Mouse (Mus musculus) heart, embryonic 11.5 days (tissue): ENCODE data around the gene Fam83g. TPM values are rescaled to one million over a fixed set of nuclear protein-coding genes. Genes with fewer than 3 reads are reported as not detected.

Experiments
- ATAC-seq: fragments of 200-750 bp; cut with Nextera tagmentation; replicated peaks from 2 replicates; pipeline ENCODE4 v1.8.0; 2017; ENCODE audit warnings: moderate library complexity; ENCODE audit not compliant: insufficient number of reproducible peaks, low FRiP score, low TSS enrichment
- H3K27ac ChIP-seq: fragments of 300-500 bp; sonication (generic); 2 replicates; pipeline ENCODE4 v1.5.1; 2014; ENCODE audit warnings: mild to moderate bottlenecking, low read depth, low read length
- H3K27me3 ChIP-seq: fragments of 300-500 bp; sonication (generic); 2 replicates; pipeline ENCODE4 v1.6.1; 2014; ENCODE audit warnings: mild to moderate bottlenecking, low read length, mixed read lengths; ENCODE audit not compliant: control insufficient read depth, insufficient read depth
- H3K36me3 ChIP-seq: fragments of 300-500 bp; sonication (generic); 2 replicates; pipeline ENCODE4 v1.6.1; 2014; ENCODE audit warnings: mild to moderate bottlenecking, low read length, moderate library complexity, mixed read lengths; ENCODE audit not compliant: control insufficient read depth, insufficient read depth
- H3K4me1 ChIP-seq: fragments of 300-500 bp; sonication (generic); 2 replicates; pipeline ENCODE4 v1.6.1; 2014; ENCODE audit warnings: low read length; ENCODE audit not compliant: control insufficient read depth, insufficient read depth
- H3K4me2 ChIP-seq: fragments of 300-500 bp; sonication (generic); 2 replicates; pipeline ENCODE4 v1.6.1; 2014; ENCODE audit warnings: mild to moderate bottlenecking, moderate library complexity
- H3K4me3 ChIP-seq: fragments of 300-500 bp; sonication (generic); 2 replicates; pipeline ENCODE4 v1.5.1; 2014; ENCODE audit warnings: low read depth, low read length
- H3K9ac ChIP-seq: fragments of 300-500 bp; sonication (generic); 2 replicates; pipeline ENCODE4 v1.6.1; 2014; ENCODE audit warnings: mild to moderate bottlenecking, low read depth, low read length, moderate library complexity
- H3K9me3 ChIP-seq: fragments of 300-500 bp; sonication (generic); replicated peaks from 2 replicates; pipeline ENCODE4 v1.6.1; 2016; ENCODE audit warnings: low read length; ENCODE audit not compliant: control insufficient read depth
- WGBS: fragments of 180-500 bp; shearing (Covaris S2); extraction: QIAGEN DNeasy Blood & Tissue Kit; methylation state at CpG from one replicate; pipeline ENCODE4 v1.1.7; 2014; ENCODE audit not compliant: insufficient replicate concordance; 5-methylcytosine and 5-hydroxymethylcytosine counted together
- polyA plus RNA-seq: library from polyadenylated mRNA; unstranded; fragments of >200 nt; fragmentation: Nextera tagmentation; extraction: Ambion mirVana; gene quantifications from 2 replicates; pipeline ENCODE4 v1.2.1, GENCODE M21; 2014

Fam83g gene
- polyA plus RNA-seq, 1 experiment from 2014 or later, result 1.6 TPM

GRCm38 (mm10) chr11:61643184-61643961 is 40.5 kb upstream of the Fam83g start:
- no peak overlapping the region for H3K9ac ChIP-seq
- H3K4me1 ChIP-seq, result no peaks in the 10 kb centered on the region; the same call in 1 of the 2 replicates
- H3K27ac ChIP-seq, result no peak overlapping the region
- H3K36me3 ChIP-seq, result no peaks in the 10 kb centered on the region
- no peak for ATAC-seq
- H3K9me3 ChIP-seq, result no peaks in the 10 kb centered on the region
- WGBS, result 74% methylated on average over 5 of the region's 5 CpGs
- no peak overlapping the region for H3K4me3 ChIP-seq
- no peaks in the 10 kb centered on the region for H3K27me3 ChIP-seq
- no peak overlapping the region for H3K4me2 ChIP-seq

- H3K9ac ChIP-seq, result no peak overlapping the region
- no peak overlapping the region for H3K4me2 ChIP-seq
- H3K9me3 ChIP-seq, result no peaks in the 10 kb centered on the region
- H3K36me3 ChIP-seq, result no peaks in the 10 kb centered on the region
- no peak overlapping the region for H3K4me3 ChIP-seq
- 65% methylated on average over 11 of the region's 11 CpGs for WGBS
- H3K27ac ChIP-seq, result no peak overlapping the region
- ATAC-seq, result no peak
- H3K4me1 ChIP-seq, result no peaks in the 10 kb centered on the region; the same call in 1 of the 2 replicates
- no peaks in the 10 kb centered on the region for H3K27me3 ChIP-seq
Measured at GRCm38 (mm10) chr11:61644576-61645326, 39.1 kb upstream of the Fam83g start.

GRCm38 (mm10) chr11:61645357-61645857 is 38.5 kb upstream of the Fam83g start:
- H3K9me3 ChIP-seq, result no peaks in the 10 kb centered on the region
- no peak overlapping the region for H3K27ac ChIP-seq
- H3K27me3 ChIP-seq, result no peaks in the 10 kb centered on the region
- no peaks in the 10 kb centered on the region for H3K36me3 ChIP-seq
- 63% methylated on average over 5 of the region's 5 CpGs for WGBS
- H3K9ac ChIP-seq, result no peak overlapping the region
- H3K4me1 ChIP-seq, result no peaks in the 10 kb centered on the region; the same call in 1 of the 2 replicates
- H3K4me3 ChIP-seq, result no peak overlapping the region
- no peak for ATAC-seq
- no peak overlapping the region for H3K4me2 ChIP-seq

- no peak overlapping the region for H3K27ac ChIP-seq
- ATAC-seq, result no peak
- H3K27me3 ChIP-seq, result no peaks in the 10 kb centered on the region
- no peak overlapping the region for H3K4me2 ChIP-seq
- H3K9ac ChIP-seq, result no peak overlapping the region
- no peaks in the 10 kb centered on the region for H3K36me3 ChIP-seq
- 59% methylated on average over 2 of the region's 2 CpGs for WGBS
- H3K4me1 ChIP-seq, result no peaks in the 10 kb centered on the region; the same call in 1 of the 2 replicates
- no peaks in the 10 kb centered on the region for H3K9me3 ChIP-seq
- H3K4me3 ChIP-seq, result no peak overlapping the region
Measured at GRCm38 (mm10) chr11:61646499-61647039, 37.3 kb upstream of the Fam83g start.

GRCm38 (mm10) chr11:61647110-61647910 is 36.6 kb upstream of the Fam83g start:
- ATAC-seq, result no peak
- 71% methylated on average over 10 of the region's 10 CpGs for WGBS
- H3K36me3 ChIP-seq, result no peaks in the 10 kb centered on the region

GRCm38 (mm10) chr11:61647956-61648748 is 35.7 kb upstream of the Fam83g start:
- Histone ChIP-seq H3K27me3 (no peaks in the 10 kb centered on the region), H3K27ac (no peak overlapping the region), H3K36me3 (no peaks in the 10 kb centered on the region), H3K9ac (no peak overlapping the region), H3K4me3 (no peak overlapping the region), H3K9me3 (no peaks in the 10 kb centered on the region), H3K4me2 (no peak overlapping the region), H3K4me1 (no peaks in the 10 kb centered on the region; the same call in 1 of the 2 replicates)
- no peak for ATAC-seq
- WGBS, result 79% methylated on average over 6 of the region's 6 CpGs

More at GRCm38 (mm10) chr11:61647110-61647910, 36.6 kb upstream of the Fam83g start:
- H3K4me3 ChIP-seq, result no peak overlapping the region
- H3K9ac ChIP-seq, result no peak overlapping the region
- H3K27ac ChIP-seq, result no peak overlapping the region
- H3K4me2 ChIP-seq, result no peak overlapping the region
- H3K9me3 ChIP-seq, result no peaks in the 10 kb centered on the region
- H3K4me1 ChIP-seq, result no peaks in the 10 kb centered on the region; the same call in 1 of the 2 replicates
- no peaks in the 10 kb centered on the region for H3K27me3 ChIP-seq

GRCm38 (mm10) chr11:61648749-61649115 is 35.2 kb upstream of the Fam83g start:
- H3K4me2 ChIP-seq, result no peak overlapping the region
- no peak overlapping the region for H3K9ac ChIP-seq
- no peaks in the 10 kb centered on the region; the same call in 1 of the 2 replicates for H3K4me1 ChIP-seq
- no peak for ATAC-seq
- no peak overlapping the region for H3K4me3 ChIP-seq
- 68% methylated on average over 7 of the region's 7 CpGs for WGBS
- no peaks in the 10 kb centered on the region for H3K36me3 ChIP-seq
- H3K27me3 ChIP-seq, result no peaks in the 10 kb centered on the region
- no peaks in the 10 kb centered on the region for H3K9me3 ChIP-seq
- no peak overlapping the region for H3K27ac ChIP-seq
